Mouse (Mus musculus) kidney, postnatal 10 days (tissue): Measurements from ENCODE around the gene Palm.

Experiments
- DNase-seq: peaks from one replicate; pipeline ENCODE4 v3.0.0; 2021; ENCODE audit warnings: mixed read lengths

Palm gene

GRCm38 (mm10) chr10:79856704-79857451, 63.5 kb downstream of the Palm start:
- no peak for DNase-seq

GRCm38 (mm10) chr10:79857452-79857811, 64.1 kb downstream of the Palm start:
- peak; percentile 91 for DNase-seq

DNA sequence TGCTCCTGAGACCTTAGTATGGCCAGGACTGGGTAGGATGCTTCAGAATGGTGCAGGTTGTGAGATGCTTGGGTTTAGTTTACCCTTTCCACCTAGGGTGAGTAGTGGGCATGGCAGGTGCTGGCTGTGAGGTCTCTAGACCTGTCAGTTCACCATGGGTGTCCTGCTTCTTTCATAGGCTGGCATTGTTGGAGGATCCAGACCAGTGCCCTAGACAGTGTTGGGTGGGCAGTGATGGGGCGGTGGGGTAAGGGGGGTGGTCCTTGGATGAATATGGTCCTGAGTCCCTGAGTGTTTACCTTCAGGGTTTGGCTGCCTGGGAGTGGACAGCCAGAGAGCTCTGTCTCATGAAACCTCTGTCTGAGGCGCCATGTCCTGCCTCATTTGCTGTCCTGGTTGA, 64.5 kb downstream of the Palm start:
- no peak for DNase-seq

- DNase-seq, result peak; percentile 90
Measured at GRCm38 (mm10) chr10:79858416-79859074, 65.2 kb downstream of the Palm start.

GRCm38 (mm10) chr10:79859116-79859515, 65.7 kb downstream of the Palm start:
- peak; percentile 54 for DNase-seq

- no peak for DNase-seq
Measured at GRCm38 (mm10) chr10:79860079-79860911, 66.9 kb downstream of the Palm start.

GRCm38 (mm10) chr10:79861230-79862048, 68.1 kb downstream of the Palm start:
- peak; percentile 78 for DNase-seq

GRCm38 (mm10) chr10:79862049-79862788, 68.8 kb downstream of the Palm start:
- DNase-seq, result peak; percentile 52

DNA sequence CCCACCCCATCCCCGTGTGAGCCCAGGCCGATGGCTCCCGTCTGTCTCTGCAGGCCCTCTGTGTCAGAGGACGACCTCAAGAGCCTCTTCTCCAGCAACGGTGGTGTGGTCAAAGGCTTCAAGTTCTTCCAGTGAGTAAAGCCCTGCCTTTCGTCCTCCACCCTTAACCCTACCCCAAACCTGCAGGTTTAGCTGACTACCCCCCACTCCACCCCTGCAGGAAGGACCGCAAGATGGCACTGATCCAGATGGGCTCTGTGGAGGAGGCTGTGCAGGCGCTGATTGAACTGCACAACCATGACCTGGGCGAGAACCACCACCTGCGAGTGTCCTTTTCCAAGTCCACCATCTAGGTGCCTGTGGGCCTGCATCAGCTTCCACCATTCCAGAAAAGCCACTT, 69.6 kb downstream of the Palm start:
- DNase-seq, result peak; percentile 57

- peak; percentile 42 for DNase-seq
Measured at GRCm38 (mm10) chr10:79864351-79865188, 71.2 kb downstream of the Palm start.

GRCm38 (mm10) chr10:79865189-79865601, 71.8 kb downstream of the Palm start:
- peak; percentile 41 for DNase-seq

- peak; percentile 50 for DNase-seq
Measured at GRCm38 (mm10) chr10:79865801-79866295, 72.5 kb downstream of the Palm start.

GRCm38 (mm10) chr10:79866601-79867000, 73.2 kb downstream of the Palm start:
- no peak for DNase-seq
